Mouse (Mus musculus): ENCODE measurements around the gene Adamts13.

DNA sequence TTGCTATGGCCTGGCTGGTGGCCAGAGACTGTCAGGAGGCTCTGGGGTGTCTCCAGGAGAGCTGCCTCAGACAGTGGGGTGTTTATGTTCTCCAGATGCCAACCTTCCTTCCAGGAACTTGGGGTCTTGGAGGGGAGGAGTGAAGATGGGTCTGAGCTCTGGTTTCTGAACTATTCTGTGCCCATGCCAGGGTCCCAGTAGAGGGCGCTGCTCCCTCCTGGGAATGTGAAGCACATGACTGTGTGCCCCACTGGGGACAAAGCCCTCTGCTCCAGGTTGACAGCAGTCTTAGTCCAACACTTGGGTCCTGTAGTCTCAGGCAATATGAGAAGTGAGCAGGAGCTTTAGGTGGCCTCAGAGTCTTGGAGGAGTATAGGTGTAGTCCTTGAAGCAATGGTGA, 66.1 kb downstream of the Adamts13 start:
- peak; percentile 30 for TF ChIP-seq CTCF (IDR thresholded peaks at IDR 0.05; ENCODE audit: low read depth)
- TF ChIP-seq EP300 (IDR thresholded peaks at IDR 0.05; ENCODE audit: low read depth) = no peak

All from heart, postnatal 0 days (tissue).